Comparison of ENCODE assay signal across 19 mouse cellular contexts in the genomic region with DNA sequence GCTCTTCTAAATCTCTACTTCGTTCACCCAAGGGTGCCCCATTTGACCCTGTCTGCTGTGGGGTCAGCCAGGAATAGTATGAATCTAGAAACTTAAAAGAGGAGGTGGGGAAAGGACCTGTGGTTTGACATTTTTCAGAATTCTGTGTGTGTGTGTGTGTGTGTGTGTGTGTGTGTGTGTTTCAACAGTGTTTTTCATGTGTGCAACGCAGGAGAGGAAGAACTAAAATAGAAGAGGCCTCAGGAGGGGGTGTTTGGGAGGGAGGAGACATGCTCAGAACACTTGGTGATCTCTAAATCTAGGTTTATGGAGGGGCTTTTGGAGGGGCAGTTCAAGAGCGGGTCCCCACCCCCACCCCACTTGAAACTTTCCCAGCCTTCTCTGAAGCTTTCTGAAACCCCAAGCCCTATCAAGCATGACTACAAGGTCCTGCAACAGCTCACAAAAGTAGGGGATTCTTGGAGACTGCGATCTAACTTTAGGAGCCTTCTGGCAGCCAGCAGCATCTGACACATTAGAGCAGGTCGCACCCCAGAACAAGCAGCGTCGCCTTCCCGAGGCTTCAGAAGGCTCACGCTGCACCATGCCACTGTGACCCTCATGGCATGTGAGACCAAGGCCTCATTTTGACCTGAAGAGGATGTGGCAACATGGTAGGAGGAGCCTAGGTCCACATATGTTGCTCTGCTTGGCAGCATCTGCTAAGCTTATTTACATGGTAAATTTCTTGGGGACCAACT. TPM values are rescaled to one million over a fixed set of nuclear protein-coding genes. Genes with fewer than 3 reads are reported as not detected.
DNase-seq lines count a peak whose midpoint lies in the region; ATAC-seq and TF ChIP-seq lines count a peak whose summit lies in the region.
"Had no signal": no experiment of that assay in that cellular context is flagged by ENCODE, and none has a peak within 500 bp of the region (broad histone marks: within the 10 kb centered on the region; RNA-seq: fewer than 3 reads in every experiment).

No protein-coding gene starts in this region.

- no peak overlapping the region for H3K9ac ChIP-seq in stomach, postnatal 0 days (ENCODE audit: low read length)
- no peak overlapping the region for H3K9ac ChIP-seq in midbrain, embryonic 16.5 days (ENCODE audit: low read depth, low read length)
- H3K9ac ChIP-seq: hindbrain, embryonic 14.5 days; liver, embryonic 14.5 days had no signal

- H3K4me3 ChIP-seq in stomach, postnatal 0 days (ENCODE audit: low read depth, low read length): no peak overlapping the region
- no peak overlapping the region for H3K4me3 ChIP-seq in midbrain, embryonic 16.5 days (ENCODE audit: low read depth, low read length)

- DNase-seq in CD4-positive helper T cell, adult 2 months (ENCODE audit: low read depth, low spot score): peak; percentile 81
- peak; percentile 41 to 50 for DNase-seq in CD8-positive naive resting alpha-beta T cell, adult 2 months (ENCODE audit: low read depth in 2 of 2, low spot score in 2 of 2)
- DNase-seq in stomach, postnatal 0 days (ENCODE audit: low spot score): no peak
- DNase-seq in kidney, postnatal 25 days: no peak
- no peak for DNase-seq in left cerebral cortex, adult 11 months (ENCODE audit: low spot score)
- DNase-seq: adrenal gland, adult 8-10 months; cerebellum, adult 9-11 months; gastrocnemius, postnatal 14 days; heart, postnatal 10 days; kidney, adult 2 months; lung, postnatal 14 days had no signal

- WGBS in stomach, postnatal 0 days: 82% methylated on average over 9 of the region's 9 CpGs
- WGBS in midbrain, embryonic 16.5 days: 87% methylated on average over 9 of the region's 9 CpGs

- TF ChIP-seq EP300 in stomach, postnatal 0 days (optimal IDR thresholded peaks at IDR 0.05): no peak

- no peak overlapping the region for H3K27ac ChIP-seq in stomach, postnatal 0 days (replicated peaks)
- no peak overlapping the region for H3K27ac ChIP-seq in midbrain, embryonic 16.5 days (ENCODE audit: low read length)
- H3K27ac ChIP-seq: hindbrain, embryonic 14.5 days; liver, embryonic 14.5 days had no signal

- TF ChIP-seq CTCF in stomach, postnatal 0 days (IDR thresholded peaks at IDR 0.05; ENCODE audit: low read depth): no peak

- H3K27me3 ChIP-seq in stomach, postnatal 0 days (ENCODE audit: control insufficient read depth, insufficient read depth, low read length): no peaks in the 10 kb centered on the region
- H3K27me3 ChIP-seq in midbrain, embryonic 16.5 days (ENCODE audit: control insufficient read depth, insufficient read depth, low read depth, low read length): no peaks in the 10 kb centered on the region

- peak; percentile 63 for ATAC-seq in inflammation-experienced regulatory T-cells, adult 6 months
- ATAC-seq in stomach, postnatal 0 days (ENCODE audit: low FRiP score, low TSS enrichment): 0 out of 2 replicates have a peak, but pooled peaks have one; percentile 10
- ATAC-seq in midbrain, embryonic 16.5 days: no peak

- no peaks in the 10 kb centered on the region for H3K36me3 ChIP-seq in stomach, postnatal 0 days (ENCODE audit: control insufficient read depth, insufficient read depth, low read length)
- H3K36me3 ChIP-seq in midbrain, embryonic 16.5 days (ENCODE audit: control insufficient read depth, insufficient read depth, low read length): no peaks in the 10 kb centered on the region

- H3K4me1 ChIP-seq in stomach, postnatal 0 days (replicated peaks; ENCODE audit: control insufficient read depth, insufficient read depth): no peaks in the 10 kb centered on the region
- H3K4me1 ChIP-seq in midbrain, embryonic 16.5 days (ENCODE audit: control insufficient read depth, insufficient read depth, low read length): no peaks in the 10 kb centered on the region

- H3K9me3 ChIP-seq in stomach, postnatal 0 days (ENCODE audit: control insufficient read depth, low read length): no peaks in the 10 kb centered on the region
- no peaks in the 10 kb centered on the region for H3K9me3 ChIP-seq in midbrain, embryonic 16.5 days (replicated peaks; ENCODE audit: control insufficient read depth, low read length, poor library complexity, severe bottlenecking)

- no peak overlapping the region for H3K4me2 ChIP-seq in stomach, postnatal 0 days (replicated peaks; ENCODE audit: low read depth)
- no peak overlapping the region for H3K4me2 ChIP-seq in midbrain, embryonic 16.5 days (ENCODE audit: low read length)
- H3K4me2 ChIP-seq: hindbrain, embryonic 14.5 days; midbrain, embryonic 11.5 days had no signal

RNA-seq across cellular contexts. Expression of gene Timm8a2, which starts 18.6 kb away (rescaled TPM):
- polyA plus RNA-seq in inflammation-experienced regulatory T-cells, adult 6 months (2017; shearing (Covaris generic)): not detected
- not detected in 2 replicates for polyA plus RNA-seq in stomach, postnatal 0 days (2015; fragmentation: Nextera tagmentation; extraction: Ambion mirVana)
- polyA plus RNA-seq in midbrain, embryonic 16.5 days (2015; fragmentation: Nextera tagmentation; extraction: Ambion mirVana): not detected in 2 replicates
- polyA plus RNA-seq: hindbrain, embryonic 14.5 days; kidney, adult 2 months; large intestine, adult 2 months; limb, embryonic 11.5 days; liver, embryonic 14.5 days; midbrain, embryonic 11.5 days; stomach, embryonic 14.5 days had no signal

RNA-seq across cellular contexts. Expression of gene Tm9sf2, which starts 53.8 kb away (rescaled TPM):
- polyA plus RNA-seq in inflammation-experienced regulatory T-cells, adult 6 months (2017; shearing (Covaris generic)): 10 to 100 TPM; 59.0 to 98.1 (median 74.1) TPM
- 145 and 151 TPM in 2 replicates for polyA plus RNA-seq in stomach, postnatal 0 days (2015; fragmentation: Nextera tagmentation; extraction: Ambion mirVana)
- 112 and 115 TPM in 2 replicates for polyA plus RNA-seq in midbrain, embryonic 16.5 days (2015; fragmentation: Nextera tagmentation; extraction: Ambion mirVana)

Comparison
In these comparisons a context has a peak if more than half of its experiments do, and no peak if none do; other contexts are left out.
1. DNase-seq: peak in CD4-positive helper T cell, adult 2 months (single experiment) and CD8-positive naive resting alpha-beta T cell, adult 2 months (2 of 2); none in stomach, postnatal 0 days (single experiment), kidney, postnatal 25 days (0 of 2) and left cerebral cortex, adult 11 months (single experiment).